Mouse (Mus musculus): ENCODE data around the gene Rnf4. TPM values are rescaled to one million over a fixed set of nuclear protein-coding genes. Genes with fewer than 3 reads are reported as not detected.

Gene Rnf4
- 142 and 147 TPM in 2 replicates for polyA plus RNA-seq (2015; fragmentation: Nextera tagmentation; extraction: Ambion mirVana)

DNA sequence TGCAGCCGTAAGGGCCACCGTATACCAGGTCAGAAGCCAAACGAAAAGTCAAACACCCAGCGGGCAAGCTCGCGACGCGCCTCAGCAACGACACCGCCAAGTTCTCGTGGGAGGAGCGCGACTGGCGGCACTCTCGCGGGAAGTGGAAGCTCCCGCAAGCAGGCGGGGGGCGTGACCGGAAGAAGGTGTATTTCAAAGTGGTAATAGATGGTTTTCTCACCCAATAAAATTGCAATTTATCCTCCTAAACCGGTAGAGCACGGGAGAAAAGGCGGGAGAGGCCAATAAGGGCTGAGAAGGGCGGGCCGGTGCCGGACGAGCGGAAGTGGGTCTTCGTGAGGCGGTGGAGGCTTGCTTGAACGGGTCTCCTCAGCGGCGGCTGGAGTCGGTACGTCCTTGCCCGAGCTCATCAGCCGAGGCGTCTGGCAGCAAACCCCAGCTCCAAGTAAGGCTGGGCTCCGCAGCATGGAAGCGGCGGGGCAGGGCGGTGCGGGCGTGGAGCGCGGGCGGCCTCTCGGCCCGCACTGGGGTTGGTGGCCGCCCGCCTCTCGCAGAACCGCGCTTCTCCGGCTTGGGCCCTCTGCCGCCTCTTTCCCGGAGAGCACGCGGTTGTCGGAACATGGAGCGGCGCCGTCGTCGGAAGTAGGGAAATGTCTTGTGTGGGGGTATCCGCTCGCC, at the start of gene Rnf4:
Gene Rnf4, plus strand, starts transcription at position 193 of the 678 bp plus-strand sequence.
- Histone ChIP-seq H3K4me1 (0 out of 2 replicates have a peak, but pooled peaks cover 11% of the 10 kb centered on the region), H3K9ac (peak within 1 kb of the TSS; percentile 99), H3K9me3 (replicated peaks) (no peaks in the 10 kb centered on the region), H3K27me3 (no peaks in the 10 kb centered on the region), H3K36me3 (no peaks in the 10 kb centered on the region), H3K4me2 (replicated peaks) (peak within 1 kb of the TSS; percentile 73), H3K27ac (replicated peaks) (peak within 1 kb of the TSS; percentile 97), H3K4me3 (replicated peaks) (peak within 1 kb of the TSS; percentile 99)
- WGBS: under 1% methylated on average over 67 of the region's 67 CpGs
- ATAC-seq (ENCODE audit: insufficient number of reproducible peaks, low FRiP score, low TSS enrichment, low read depth): peak; percentile 96

DNA sequence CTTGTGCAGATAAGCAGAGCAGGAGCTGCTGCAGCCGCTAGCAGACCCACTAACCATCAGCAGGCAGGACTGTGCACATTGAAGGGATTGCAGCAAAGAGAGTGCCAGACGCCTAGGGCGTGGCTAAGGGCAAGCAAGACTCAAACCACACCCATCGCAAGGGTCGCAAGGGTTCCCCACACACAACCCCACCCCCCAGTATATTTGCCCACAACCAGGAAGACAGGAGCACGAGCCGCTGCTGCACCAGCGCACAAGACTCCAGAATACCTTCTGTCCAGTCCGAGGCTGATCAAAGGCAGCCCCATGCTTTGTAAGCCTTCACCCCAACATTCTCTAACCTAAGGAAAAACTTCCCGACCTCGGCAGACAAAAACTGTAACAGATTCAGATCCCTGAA, 49.6 kb upstream of the Rnf4 start:
- Histone ChIP-seq H3K4me2 (replicated peaks) (peak overlapping the region; percentile 99), H3K36me3 (no peaks in the 10 kb centered on the region), H3K27ac (replicated peaks) (no peak overlapping the region), H3K9ac (no peak overlapping the region), H3K4me1 (peaks cover 22% of the 10 kb centered on the region), H3K4me3 (replicated peaks) (peak overlapping the region; percentile 65), H3K9me3 (replicated peaks) (no peaks in the 10 kb centered on the region), H3K27me3 (peaks cover 59% of the 10 kb centered on the region)
- no peak for ATAC-seq (ENCODE audit: insufficient number of reproducible peaks, low FRiP score, low TSS enrichment, low read depth)
- 0% methylated on average over 11 of the region's 11 CpGs for WGBS

DNA sequence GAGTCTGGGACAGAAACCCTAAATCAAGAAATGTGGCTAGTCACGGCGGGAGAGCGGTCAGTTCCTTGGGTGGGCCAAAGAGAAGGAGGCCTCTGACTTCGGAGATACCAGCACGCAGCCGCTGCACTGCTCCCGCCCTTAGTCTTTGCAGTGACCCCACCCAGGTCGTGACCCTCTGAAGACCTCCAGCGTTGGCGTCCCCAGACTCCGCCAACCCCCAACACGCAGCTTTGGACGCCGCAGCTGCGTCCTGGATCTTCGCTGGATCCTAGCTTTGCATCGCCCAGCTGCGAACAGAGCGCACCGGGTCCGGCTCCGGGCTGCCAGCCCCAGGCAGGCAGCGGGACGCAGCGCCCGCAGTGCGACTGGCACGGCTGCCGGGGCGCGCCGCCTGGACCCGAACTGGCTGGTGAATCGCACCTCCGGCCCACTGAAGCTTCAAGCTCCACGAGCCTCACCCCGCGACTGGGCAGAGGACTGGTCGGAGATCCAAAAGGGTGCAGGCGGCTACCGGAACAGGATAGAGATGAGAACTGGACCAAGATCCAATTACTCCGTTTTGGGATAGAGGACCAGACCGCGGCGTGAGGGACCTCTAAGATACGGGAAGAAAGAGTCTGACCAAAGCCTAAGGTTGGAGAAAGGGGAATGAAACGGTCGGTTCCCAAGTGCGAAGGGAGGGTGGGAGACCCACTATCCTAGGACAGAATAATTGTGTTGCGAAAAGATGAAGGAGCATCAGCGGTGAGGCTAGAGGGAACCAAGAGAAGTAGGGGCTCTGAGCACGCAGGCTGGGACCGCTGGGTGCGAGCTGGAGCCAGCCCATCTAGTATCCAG, 48.9 kb upstream of the Rnf4 start:
- H3K9me3 ChIP-seq (replicated peaks): no peaks in the 10 kb centered on the region
- no peak overlapping the region for H3K27ac ChIP-seq (replicated peaks)
- no peaks in the 10 kb centered on the region for H3K36me3 ChIP-seq
- no peak for ATAC-seq (ENCODE audit: insufficient number of reproducible peaks, low FRiP score, low TSS enrichment, low read depth)
- peaks cover 22% of the 10 kb centered on the region for H3K4me1 ChIP-seq
- H3K9ac ChIP-seq: no peak overlapping the region
- peak overlapping the region; percentile 99 for H3K4me2 ChIP-seq (replicated peaks)
- WGBS: 1% methylated on average over 54 of the region's 54 CpGs
- peak overlapping the region; percentile 65 for H3K4me3 ChIP-seq (replicated peaks)
- peaks cover 59% of the 10 kb centered on the region for H3K27me3 ChIP-seq

GRCm38 (mm10) chr5:34287838-34288145, 48.3 kb upstream of the Rnf4 start:
- Histone ChIP-seq H3K9me3 (replicated peaks) (no peaks in the 10 kb centered on the region), H3K27me3 (peaks cover 59% of the 10 kb centered on the region), H3K27ac (replicated peaks) (no peak overlapping the region), H3K9ac (peak overlapping the region; percentile 26; the same call in 1 of the 2 replicates), H3K4me2 (replicated peaks) (peak overlapping the region; percentile 99), H3K36me3 (no peaks in the 10 kb centered on the region), H3K4me1 (peaks cover 22% of the 10 kb centered on the region), H3K4me3 (replicated peaks) (peak overlapping the region; percentile 65)
- no peak for ATAC-seq (ENCODE audit: insufficient number of reproducible peaks, low FRiP score, low TSS enrichment, low read depth)
- under 1% methylated on average over 18 of the region's 18 CpGs for WGBS

DNA sequence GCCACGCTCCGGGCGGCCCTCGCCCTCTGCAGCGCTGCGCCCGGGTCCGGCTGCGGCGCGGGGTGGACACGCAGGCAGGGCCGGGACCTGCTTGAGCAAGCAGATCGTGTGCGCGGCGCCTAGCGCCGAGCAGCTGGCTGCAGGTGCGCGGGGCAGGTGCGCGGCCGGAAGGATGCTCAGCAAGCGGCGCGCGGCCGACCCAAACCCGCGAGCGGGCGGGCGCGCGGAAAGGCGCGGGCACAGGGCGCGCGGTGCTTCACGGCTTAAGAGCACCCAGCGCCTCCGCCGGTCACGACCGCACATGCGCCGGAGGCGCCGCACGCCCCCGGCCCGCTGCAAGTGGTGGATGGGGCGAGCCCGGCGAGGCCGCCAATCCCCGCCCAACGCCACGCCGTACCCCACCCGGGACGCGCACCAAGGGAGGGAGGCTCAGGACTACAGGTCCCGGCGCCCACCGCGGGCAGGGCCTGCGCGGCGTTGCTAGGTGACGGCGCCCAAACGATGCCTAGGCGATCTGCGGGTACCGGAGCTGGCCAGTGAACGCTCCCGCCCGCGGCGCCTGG, 47.9 kb upstream of the Rnf4 start, which contains the start of the genes Zfyve28 and Cfap99:
Gene Zfyve28, minus strand, starts transcription at position 296 of the 563 bp plus-strand sequence.
Gene Cfap99, plus strand, starts transcription at position 447 of the 563 bp plus-strand sequence.
- peak; percentile 92 for ATAC-seq (ENCODE audit: insufficient number of reproducible peaks, low FRiP score, low TSS enrichment, low read depth)
- Histone ChIP-seq H3K9me3 (replicated peaks) (no peaks in the 10 kb centered on the region), H3K36me3 (no peaks in the 10 kb centered on the region), H3K27me3 (peaks cover 59% of the 10 kb centered on the region), H3K4me2 (replicated peaks) (peak within 1 kb of the TSS; percentile 99), H3K27ac (replicated peaks) (no peak within 1 kb of the TSS), H3K4me1 (peaks cover 22% of the 10 kb centered on the region), H3K9ac (peak within 1 kb of the TSS; percentile 26; the same call in 1 of the 2 replicates), H3K4me3 (replicated peaks) (peak within 1 kb of the TSS; percentile 65)
- under 1% methylated on average over 66 of the region's 83 CpGs for WGBS

GRCm38 (mm10) chr5:34289286-34289685, 46.8 kb upstream of the Rnf4 start:
- no peak overlapping the region for H3K27ac ChIP-seq (replicated peaks)
- no peak overlapping the region for H3K4me2 ChIP-seq (replicated peaks)
- H3K9me3 ChIP-seq (replicated peaks): no peaks in the 10 kb centered on the region
- H3K4me1 ChIP-seq: peaks cover 22% of the 10 kb centered on the region
- H3K4me3 ChIP-seq (replicated peaks): no peak overlapping the region
- ATAC-seq (ENCODE audit: insufficient number of reproducible peaks, low FRiP score, low TSS enrichment, low read depth): no peak
- no peaks in the 10 kb centered on the region for H3K36me3 ChIP-seq
- H3K27me3 ChIP-seq: peaks cover 56% of the 10 kb centered on the region
- H3K9ac ChIP-seq: no peak overlapping the region
- 61% methylated on average over 2 of the region's 2 CpGs for WGBS

GRCm38 (mm10) chr5:34293363-34293762, 42.7 kb upstream of the Rnf4 start:
- H3K9me3 ChIP-seq (replicated peaks): no peaks in the 10 kb centered on the region
- no peak for ATAC-seq (ENCODE audit: insufficient number of reproducible peaks, low FRiP score, low TSS enrichment, low read depth)
- no peaks in the 10 kb centered on the region for H3K36me3 ChIP-seq
- WGBS: 79% methylated on average over 6 of the region's 6 CpGs
- peaks cover 24% of the 10 kb centered on the region for H3K27me3 ChIP-seq
- 0 out of 2 replicates have a peak, but pooled peaks cover 2% of the 10 kb centered on the region for H3K4me1 ChIP-seq
- H3K27ac ChIP-seq (replicated peaks): no peak overlapping the region
- no peak overlapping the region for H3K4me3 ChIP-seq (replicated peaks)
- H3K4me2 ChIP-seq (replicated peaks): no peak overlapping the region
- no peak overlapping the region for H3K9ac ChIP-seq

DNA sequence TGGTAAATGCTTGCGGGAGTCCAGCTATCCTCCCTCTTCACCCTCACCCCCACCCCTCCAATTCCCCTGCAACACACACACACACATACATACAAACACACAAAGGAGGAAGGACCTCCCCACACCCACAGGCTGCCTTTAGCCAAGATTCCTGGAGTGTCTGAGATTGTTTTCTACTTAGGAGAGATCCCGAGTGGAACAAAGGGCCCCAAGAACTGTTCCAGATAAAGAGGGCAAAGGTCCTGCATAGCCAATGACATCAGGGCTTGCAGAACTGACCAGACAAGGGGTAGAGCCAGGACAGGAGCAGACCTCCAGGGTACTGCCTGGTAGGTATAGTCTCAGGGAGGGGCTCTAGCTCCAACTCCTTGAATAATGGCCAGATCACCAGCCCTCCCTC, 41.4 kb upstream of the Rnf4 start:
- no peak for ATAC-seq (ENCODE audit: insufficient number of reproducible peaks, low FRiP score, low TSS enrichment, low read depth)
- Histone ChIP-seq H3K9ac (no peak overlapping the region), H3K4me2 (replicated peaks) (no peak overlapping the region), H3K4me1 (no peaks in the 10 kb centered on the region), H3K36me3 (no peaks in the 10 kb centered on the region), H3K4me3 (replicated peaks) (no peak overlapping the region), H3K27ac (replicated peaks) (no peak overlapping the region), H3K27me3 (peaks cover 11% of the 10 kb centered on the region; the same call in 1 of the 2 replicates), H3K9me3 (replicated peaks) (no peaks in the 10 kb centered on the region)
- 28% methylated on average over 2 of the region's 2 CpGs for WGBS

- no peak for ATAC-seq (ENCODE audit: insufficient number of reproducible peaks, low FRiP score, low TSS enrichment, low read depth)
- Histone ChIP-seq H3K27ac (replicated peaks) (no peak overlapping the region), H3K4me1 (no peaks in the 10 kb centered on the region), H3K27me3 (peaks cover 10% of the 10 kb centered on the region; the same call in 1 of the 2 replicates), H3K9me3 (replicated peaks) (no peaks in the 10 kb centered on the region), H3K4me3 (replicated peaks) (no peak overlapping the region), H3K4me2 (replicated peaks) (no peak overlapping the region), H3K9ac (no peak overlapping the region), H3K36me3 (no peaks in the 10 kb centered on the region)
- WGBS: 90% methylated on average over 2 of the region's 2 CpGs
Measured at GRCm38 (mm10) chr5:34295141-34295540, 40.9 kb upstream of the Rnf4 start.

- Histone ChIP-seq H3K27me3 (no peaks in the 10 kb centered on the region), H3K27ac (replicated peaks) (no peak overlapping the region), H3K36me3 (no peaks in the 10 kb centered on the region), H3K4me1 (no peaks in the 10 kb centered on the region), H3K9ac (no peak overlapping the region), H3K4me2 (replicated peaks) (no peak overlapping the region), H3K4me3 (replicated peaks) (no peak overlapping the region), H3K9me3 (replicated peaks) (no peaks in the 10 kb centered on the region)
- ATAC-seq (ENCODE audit: insufficient number of reproducible peaks, low FRiP score, low TSS enrichment, low read depth): no peak
- WGBS: 53% methylated on average over 4 of the region's 4 CpGs
Measured at GRCm38 (mm10) chr5:34298061-34298460, 38.0 kb upstream of the Rnf4 start.

GRCm38 (mm10) chr5:34298937-34299535, 37.1 kb upstream of the Rnf4 start:
- Histone ChIP-seq H3K27me3 (no peaks in the 10 kb centered on the region), H3K9me3 (replicated peaks) (no peaks in the 10 kb centered on the region), H3K4me2 (replicated peaks) (no peak overlapping the region), H3K36me3 (no peaks in the 10 kb centered on the region), H3K4me1 (no peaks in the 10 kb centered on the region), H3K9ac (no peak overlapping the region), H3K27ac (replicated peaks) (no peak overlapping the region), H3K4me3 (replicated peaks) (no peak overlapping the region)
- ATAC-seq (ENCODE audit: insufficient number of reproducible peaks, low FRiP score, low TSS enrichment, low read depth): no peak
- 82% methylated on average over 10 of the region's 10 CpGs for WGBS
